Mouse (Mus musculus): Measurements from ENCODE around the gene Tmco1. TPM values are rescaled to one million over a fixed set of nuclear protein-coding genes. Genes with fewer than 3 reads are reported as not detected.

Tmco1 gene
- total RNA-seq, 1 experiment, result 155 TPM

- Histone ChIP-seq H3K27ac (ENCODE audit: insufficient read depth, low read depth, low read length, poor library complexity, severe bottlenecking) (no peak overlapping the region), H3K36me3 (ENCODE audit: control insufficient read depth, insufficient read depth, low read length, poor library complexity, severe bottlenecking) (no peaks in the 10 kb centered on the region), H3K9me3 (ENCODE audit: control insufficient read depth, insufficient read depth, low read depth, low read length) (no peaks in the 10 kb centered on the region), H3K9ac (ENCODE audit: insufficient read depth, low read depth, low read length, poor library complexity, severe bottlenecking) (no peak overlapping the region), H3K4me3 (ENCODE audit: insufficient read depth in 1 of 2, low read depth in 1 of 2, low read length in 2 of 2, poor library complexity in 1 of 2, severe bottlenecking in 1 of 2) (no peak overlapping the region), H3K4me1 (ENCODE audit: control insufficient read depth in 2 of 2, insufficient read depth in 2 of 2, low read length in 2 of 2, poor library complexity in 1 of 2) (peaks cover 3 to 5% of the 10 kb centered on the region in 2 experiments; a peak in 2 of 4 replicates)
- TF ChIP-seq CHD2 (IDR thresholded peaks at IDR 0.05; ENCODE audit: low read depth, low read length) (no peak), ZNF384 (IDR thresholded peaks at IDR 0.05; ENCODE audit: low read depth, low read length) (no peak), HCFC1 (IDR thresholded peaks at IDR 0.05; ENCODE audit: borderline replicate concordance, insufficient read depth, low read length) (no peak), MAFK (IDR thresholded peaks at IDR 0.05; ENCODE audit: insufficient read depth, low read depth, low read length) (no peak), ZC3H11A (IDR thresholded peaks at IDR 0.05; ENCODE audit: borderline replicate concordance, low read depth, low read length) (no peak)
- in situ Hi-C loops (cut with MboI; ENCODE audit: low sequenced_read_pairs in 2 of 2, unreplicated experiment in 2 of 2), result no loop called here
- DNase-seq (ENCODE audit: low read depth, low spot score), result no peak
These were observed 72.0 kb downstream of the Tmco1 start for GRCm38 (mm10) chr1:167380223-167380622.

- H3K27ac ChIP-seq (ENCODE audit: insufficient read depth, low read depth, low read length, poor library complexity, severe bottlenecking), result no peak overlapping the region
- TF ChIP-seq HCFC1 (IDR thresholded peaks at IDR 0.05; ENCODE audit: borderline replicate concordance, insufficient read depth, low read length) (no peak), ZC3H11A (IDR thresholded peaks at IDR 0.05; ENCODE audit: borderline replicate concordance, low read depth, low read length) (no peak), MAFK (IDR thresholded peaks at IDR 0.05; ENCODE audit: insufficient read depth, low read depth, low read length) (no peak), CHD2 (IDR thresholded peaks at IDR 0.05; ENCODE audit: low read depth, low read length) (no peak), ZNF384 (IDR thresholded peaks at IDR 0.05; ENCODE audit: low read depth, low read length) (no peak)
- H3K36me3 ChIP-seq (ENCODE audit: control insufficient read depth, insufficient read depth, low read length, poor library complexity, severe bottlenecking), result no peaks in the 10 kb centered on the region
- in situ Hi-C loops (cut with MboI; ENCODE audit: low sequenced_read_pairs in 2 of 2, unreplicated experiment in 2 of 2), result no loop called here
- H3K9me3 ChIP-seq (ENCODE audit: control insufficient read depth, insufficient read depth, low read depth, low read length), result no peaks in the 10 kb centered on the region
- H3K4me1 ChIP-seq (ENCODE audit: control insufficient read depth in 2 of 2, insufficient read depth in 2 of 2, low read length in 2 of 2, poor library complexity in 1 of 2), result peaks cover 3 to 5% of the 10 kb centered on the region in 2 experiments; a peak in 2 of 4 replicates
- no peak for DNase-seq (ENCODE audit: low read depth, low spot score)
- no peak overlapping the region for H3K9ac ChIP-seq (ENCODE audit: insufficient read depth, low read depth, low read length, poor library complexity, severe bottlenecking)
- H3K4me3 ChIP-seq (ENCODE audit: insufficient read depth in 1 of 2, low read depth in 1 of 2, low read length in 2 of 2, poor library complexity in 1 of 2, severe bottlenecking in 1 of 2), result no peak overlapping the region
These were observed 73.2 kb downstream of the Tmco1 start for GRCm38 (mm10) chr1:167381050-167382015.

GRCm38 (mm10) chr1:167382316-167382715, 74.1 kb downstream of the Tmco1 start:
- H3K9ac ChIP-seq (ENCODE audit: insufficient read depth, low read depth, low read length, poor library complexity, severe bottlenecking), result no peak overlapping the region
- TF ChIP-seq HCFC1 (IDR thresholded peaks at IDR 0.05; ENCODE audit: borderline replicate concordance, insufficient read depth, low read length), result no peak
- no peak for TF ChIP-seq CHD2 (IDR thresholded peaks at IDR 0.05; ENCODE audit: low read depth, low read length)
- TF ChIP-seq ZNF384 (IDR thresholded peaks at IDR 0.05; ENCODE audit: low read depth, low read length), result no peak
- no peak for TF ChIP-seq ZC3H11A (IDR thresholded peaks at IDR 0.05; ENCODE audit: borderline replicate concordance, low read depth, low read length)
- no peak for TF ChIP-seq MAFK (IDR thresholded peaks at IDR 0.05; ENCODE audit: insufficient read depth, low read depth, low read length)
- H3K9me3 ChIP-seq (ENCODE audit: control insufficient read depth, insufficient read depth, low read depth, low read length), result no peaks in the 10 kb centered on the region

GRCm38 (mm10) chr1:167382763-167383162, 74.6 kb downstream of the Tmco1 start:
- Histone ChIP-seq H3K27ac (ENCODE audit: insufficient read depth, low read depth, low read length, poor library complexity, severe bottlenecking) (no peak overlapping the region), H3K9me3 (ENCODE audit: control insufficient read depth, insufficient read depth, low read depth, low read length) (no peaks in the 10 kb centered on the region), H3K36me3 (ENCODE audit: control insufficient read depth, insufficient read depth, low read length, poor library complexity, severe bottlenecking) (no peaks in the 10 kb centered on the region), H3K4me3 (ENCODE audit: insufficient read depth in 1 of 2, low read depth in 1 of 2, low read length in 2 of 2, poor library complexity in 1 of 2, severe bottlenecking in 1 of 2) (no peak overlapping the region), H3K9ac (ENCODE audit: insufficient read depth, low read depth, low read length, poor library complexity, severe bottlenecking) (no peak overlapping the region), H3K4me1 (ENCODE audit: control insufficient read depth in 2 of 2, insufficient read depth in 2 of 2, low read length in 2 of 2, poor library complexity in 1 of 2) (peaks cover 3 to 5% of the 10 kb centered on the region in 2 experiments; a peak in 2 of 4 replicates)
- no peak for DNase-seq (ENCODE audit: low read depth, low spot score)
- no peak for TF ChIP-seq ZNF384 (IDR thresholded peaks at IDR 0.05; ENCODE audit: low read depth, low read length)
- TF ChIP-seq HCFC1 (IDR thresholded peaks at IDR 0.05; ENCODE audit: borderline replicate concordance, insufficient read depth, low read length), result no peak
- TF ChIP-seq MAFK (IDR thresholded peaks at IDR 0.05; ENCODE audit: insufficient read depth, low read depth, low read length), result no peak
- TF ChIP-seq ZC3H11A (IDR thresholded peaks at IDR 0.05; ENCODE audit: borderline replicate concordance, low read depth, low read length), result no peak
- in situ Hi-C loops (cut with MboI; ENCODE audit: low sequenced_read_pairs in 2 of 2, unreplicated experiment in 2 of 2), result no loop called here

More at GRCm38 (mm10) chr1:167382316-167382715, 74.1 kb downstream of the Tmco1 start:
- Histone ChIP-seq H3K27ac (ENCODE audit: insufficient read depth, low read depth, low read length, poor library complexity, severe bottlenecking) (no peak overlapping the region), H3K4me1 (ENCODE audit: control insufficient read depth in 2 of 2, insufficient read depth in 2 of 2, low read length in 2 of 2, poor library complexity in 1 of 2) (peaks cover 3 to 5% of the 10 kb centered on the region in 2 experiments; a peak in 2 of 4 replicates), H3K36me3 (ENCODE audit: control insufficient read depth, insufficient read depth, low read length, poor library complexity, severe bottlenecking) (no peaks in the 10 kb centered on the region), H3K4me3 (ENCODE audit: insufficient read depth in 1 of 2, low read depth in 1 of 2, low read length in 2 of 2, poor library complexity in 1 of 2, severe bottlenecking in 1 of 2) (no peak overlapping the region)
- DNase-seq (ENCODE audit: low read depth, low spot score), result no peak
- in situ Hi-C loops (cut with MboI; ENCODE audit: low sequenced_read_pairs in 2 of 2, unreplicated experiment in 2 of 2), result no loop called here
